Mouse (Mus musculus): ENCODE results near the gene Elmsan1.
"Not testable (repeated sequence)": the region's sequence is repeated elsewhere in the genome, so short reads cannot be mapped to it uniquely, and the experiment has no call there.

Elmsan1 gene

DNA sequence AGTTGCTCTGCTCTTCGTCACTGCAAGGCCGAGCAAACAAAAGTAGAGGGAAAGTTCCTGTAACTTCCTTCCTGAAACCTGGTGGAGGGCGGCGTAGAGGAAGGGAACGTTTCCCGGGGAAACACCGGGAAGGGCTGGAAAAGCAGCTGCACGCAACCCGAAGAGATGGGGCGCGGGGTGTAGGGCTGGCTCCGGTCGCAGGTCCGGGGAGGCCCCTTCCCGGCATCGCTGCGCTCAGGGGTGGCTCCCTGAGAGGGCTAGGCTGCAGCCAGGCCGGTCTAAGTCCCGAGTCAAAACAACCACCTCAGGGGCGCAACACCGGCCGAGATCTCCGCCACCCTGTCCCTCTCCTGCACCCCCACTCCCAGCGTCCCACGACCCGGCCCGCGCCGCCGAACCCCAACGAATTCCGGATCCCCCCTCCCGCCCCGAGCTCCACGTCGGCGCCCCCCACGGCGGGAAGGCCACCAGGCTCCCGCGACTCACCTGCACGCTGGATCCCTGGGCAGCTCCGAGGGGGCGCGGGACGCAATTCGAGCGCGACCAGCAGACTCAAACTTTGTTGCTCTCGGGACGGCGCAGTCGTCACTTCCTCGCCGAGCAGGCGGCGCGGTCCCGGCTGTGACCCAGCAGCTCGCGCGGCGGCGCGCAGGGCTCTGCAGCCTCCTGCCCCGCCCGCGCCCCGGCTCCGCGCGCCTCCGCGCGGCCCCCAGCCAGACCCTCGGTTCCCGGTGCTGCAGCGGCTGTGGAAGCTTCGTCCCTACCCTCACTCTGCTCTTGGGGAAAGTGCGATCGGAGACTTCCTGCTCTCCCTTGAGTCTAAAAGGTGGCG is at the start of gene Elmsan1:
Gene Elmsan1, minus strand, starts transcription at position 593 of the 832 bp plus-strand sequence.
- in situ Hi-C loops (cut with MboI, MseI) = no loop called here

DNA sequence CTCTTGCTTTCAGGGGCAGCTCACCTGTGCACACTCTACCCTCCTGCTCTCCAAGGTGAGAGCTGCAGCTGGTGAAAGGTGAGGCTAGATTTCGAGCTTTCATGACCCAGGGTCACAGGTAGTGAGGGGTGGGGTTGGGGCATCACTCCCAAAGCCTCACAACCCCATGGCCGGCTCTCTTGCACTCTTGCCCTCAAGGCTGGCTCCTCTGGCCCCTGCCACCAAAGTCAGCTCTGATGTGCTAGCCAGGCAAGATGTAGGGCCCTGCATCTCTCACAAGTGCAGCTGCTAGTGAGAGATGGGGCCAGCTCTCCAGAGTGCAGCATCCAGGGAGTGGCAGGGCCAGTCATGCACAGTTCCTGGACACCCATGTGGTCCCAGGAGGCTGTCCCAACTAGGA is 48.6 kb upstream of the Elmsan1 start:
- in situ Hi-C loops (cut with MboI, MseI) = no loop called here

DNA sequence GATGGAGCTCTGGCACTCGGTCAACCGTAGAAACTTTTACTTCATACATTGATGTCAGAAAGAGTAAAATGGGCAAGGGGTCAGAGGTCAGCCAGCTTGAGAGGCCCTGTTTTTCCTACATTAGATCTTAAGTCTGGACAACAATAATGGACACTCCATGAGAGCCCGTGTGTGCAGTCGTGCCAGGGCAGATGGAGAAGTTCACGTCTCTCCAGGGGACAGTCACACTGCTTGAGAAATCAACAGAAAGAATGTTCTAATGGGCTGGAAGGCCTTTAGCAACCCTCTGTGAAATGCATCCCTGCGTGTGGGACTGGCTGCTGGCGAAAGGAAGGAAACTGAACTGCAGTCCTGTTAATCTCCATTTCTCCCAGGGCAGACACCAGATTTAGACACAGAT is 41.7 kb upstream of the Elmsan1 start:
- in situ Hi-C loops (cut with MboI, MseI) = no loop called here

DNA sequence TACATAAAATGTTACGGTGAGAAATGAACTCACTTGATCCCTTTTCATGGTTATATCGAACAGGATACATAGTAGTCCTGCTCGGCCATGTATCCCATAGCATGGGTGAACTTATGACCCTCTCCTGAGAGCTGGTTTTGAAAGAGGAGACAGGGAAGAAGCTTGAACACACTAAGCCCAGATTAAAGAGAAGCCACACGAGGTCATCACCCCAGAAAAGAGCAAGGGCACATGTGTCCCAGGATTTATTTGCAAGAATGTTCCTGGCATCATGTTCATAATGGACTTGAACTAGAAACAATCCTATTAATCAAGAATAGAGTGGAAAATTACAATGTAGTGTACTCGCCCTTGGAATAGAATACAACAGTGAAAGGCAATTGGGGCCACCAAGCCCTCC is 36.2 kb upstream of the Elmsan1 start:
- in situ Hi-C loops (cut with MboI, MseI) = no loop called here

DNA sequence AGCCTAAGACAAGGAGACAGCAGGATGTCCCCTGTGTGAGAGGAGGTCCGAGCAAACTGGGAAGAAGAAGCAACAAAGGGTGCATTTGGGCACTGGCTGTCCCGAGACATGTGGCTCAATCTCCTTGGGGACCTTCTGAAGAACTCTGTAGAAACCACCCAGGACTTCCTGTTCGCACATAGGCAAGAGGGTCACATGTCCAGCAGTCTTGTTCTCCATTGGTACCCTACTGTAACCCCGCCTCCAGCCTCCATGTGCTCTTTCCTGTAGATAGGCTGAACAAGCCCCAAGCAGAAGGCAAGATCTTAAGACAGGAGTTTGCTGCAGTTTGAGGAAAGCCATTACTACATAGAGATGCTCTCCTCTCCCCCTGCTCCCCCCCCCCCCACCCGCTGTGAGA is 34.1 kb upstream of the Elmsan1 start:
- in situ Hi-C loops (cut with MboI, MseI) = no loop called here

DNA sequence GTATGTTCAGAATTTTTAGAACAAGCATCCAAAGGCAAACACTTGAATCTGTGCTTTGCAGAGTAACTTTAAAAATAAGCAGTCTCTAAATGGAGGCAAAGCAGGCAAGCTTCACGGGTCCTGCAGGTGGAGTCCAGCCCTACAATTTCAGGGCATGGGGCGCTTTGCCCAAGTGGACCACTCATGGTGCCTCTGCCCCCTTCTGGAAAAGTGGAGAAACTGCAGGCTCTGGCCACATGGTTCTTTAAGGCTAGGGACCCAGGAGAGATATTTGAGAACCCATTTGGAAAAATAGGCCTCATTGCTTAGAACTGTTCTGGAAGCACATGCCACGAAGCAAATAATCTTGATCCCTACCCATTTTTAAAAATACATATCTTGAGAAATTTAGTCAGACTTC is 30.5 kb upstream of the Elmsan1 start:
- in situ Hi-C loops (cut with MboI, MseI) = no loop called here

DNA sequence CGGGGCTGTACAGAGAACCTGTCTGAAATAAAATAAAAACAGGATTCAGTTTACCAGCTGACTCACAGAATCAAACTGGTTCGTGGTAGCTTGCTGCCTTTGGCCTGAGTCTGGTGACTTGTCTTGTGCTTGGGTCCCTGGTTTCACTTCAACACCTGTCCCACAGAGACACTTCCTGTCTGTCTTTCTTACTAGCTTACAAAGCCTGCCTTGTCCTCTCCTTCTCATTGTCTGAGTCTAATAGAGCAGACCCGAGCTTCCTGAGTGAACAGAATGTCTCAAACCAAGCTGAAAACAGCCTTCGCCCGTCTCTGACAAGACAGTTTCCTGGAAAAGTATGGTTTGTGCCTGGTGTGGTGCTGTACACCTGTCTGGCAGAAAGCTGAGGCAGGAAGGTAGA is 27.0 kb upstream of the Elmsan1 start:
- in situ Hi-C loops (cut with MboI, MseI) = no loop called here

DNA sequence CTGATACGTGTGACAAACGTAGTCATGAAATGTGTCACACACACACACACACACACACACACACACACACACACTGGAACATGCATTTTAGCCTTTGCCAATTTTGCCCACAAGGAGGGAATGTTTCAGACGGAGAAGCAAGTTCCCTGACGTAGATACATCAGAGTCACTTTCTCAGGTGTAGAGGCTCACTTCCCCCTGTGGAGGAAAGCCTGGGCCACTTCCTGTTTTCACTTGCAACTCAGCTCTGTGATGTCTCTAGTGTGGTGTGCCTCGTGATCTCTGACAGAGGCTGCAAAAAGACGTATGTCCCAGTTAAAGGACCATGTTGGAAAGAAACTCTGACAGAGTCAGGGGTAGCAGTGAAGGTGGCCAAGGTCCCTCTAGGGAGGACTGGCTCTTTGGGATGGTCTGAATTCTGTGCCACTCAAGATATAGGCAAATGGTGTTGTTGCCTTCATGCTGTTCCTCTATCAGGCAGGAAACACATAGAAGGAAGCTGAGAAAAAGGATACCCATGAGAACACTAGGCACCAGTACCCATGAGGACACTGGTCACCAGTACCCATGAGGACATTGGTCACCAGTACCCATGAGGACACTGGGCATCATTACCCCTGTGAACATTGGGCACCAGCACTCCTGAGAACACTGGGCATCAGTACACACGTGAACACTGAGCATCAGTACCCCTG is 24.5 kb upstream of the Elmsan1 start:
- in situ Hi-C loops (cut with MboI, MseI) = no loop called here

DNA sequence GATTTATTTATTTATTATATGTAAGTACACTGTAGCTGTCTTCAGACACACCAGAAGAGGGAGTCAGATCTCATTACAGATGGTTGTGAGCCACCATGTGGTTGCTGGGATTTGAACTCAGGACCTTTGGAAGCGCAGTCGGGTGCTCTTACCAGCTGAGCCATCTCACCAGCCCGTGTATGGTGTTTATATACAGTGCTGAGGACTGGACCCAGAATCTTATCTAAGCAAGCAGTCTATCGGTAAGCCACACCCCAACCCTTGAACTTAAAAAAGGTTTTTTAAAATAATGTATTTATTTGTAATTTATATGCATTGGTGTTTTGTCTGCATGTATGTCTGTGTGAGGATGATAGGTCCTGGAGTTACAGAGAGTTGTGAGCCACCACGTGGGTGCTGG is 18.4 kb upstream of the Elmsan1 start:
- in situ Hi-C loops (cut with MboI, MseI) = not testable (repeated sequence)

DNA sequence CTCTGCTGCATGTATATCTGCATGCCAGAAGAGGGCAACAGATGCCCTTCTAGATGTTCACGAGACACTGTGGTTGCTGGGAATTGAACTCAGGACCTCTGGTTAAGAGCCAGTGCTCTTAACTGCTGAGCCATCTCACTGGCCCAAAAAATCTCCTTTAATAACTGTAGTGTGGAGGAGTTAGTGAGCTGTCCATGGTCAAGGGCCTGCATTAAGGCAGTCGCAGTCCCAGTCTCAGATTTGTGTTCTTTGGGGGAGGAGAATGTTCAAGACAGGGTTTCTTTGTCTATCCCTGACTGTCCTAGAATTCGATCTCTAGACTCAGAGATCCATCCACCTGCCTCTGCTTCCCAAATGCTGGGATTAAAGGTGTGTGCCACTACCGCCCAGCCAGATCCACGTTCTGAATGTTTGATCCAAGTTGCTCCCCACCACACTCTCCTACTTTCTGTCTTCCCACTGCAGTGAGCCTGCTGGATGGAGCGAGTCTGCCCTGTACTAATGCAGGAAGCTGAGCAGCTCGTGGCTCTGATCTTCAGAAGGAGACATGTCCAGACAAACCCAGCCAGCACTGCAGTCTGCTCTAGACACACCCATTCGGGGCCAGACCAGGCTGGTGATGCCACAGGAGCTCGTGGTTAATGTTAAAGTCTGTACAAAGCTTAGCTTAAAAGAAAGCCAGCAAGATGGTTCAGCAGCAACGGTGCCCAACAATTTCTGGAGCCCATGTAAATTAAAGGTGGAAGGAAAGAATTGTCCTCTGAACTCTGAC is 17.5 kb upstream of the Elmsan1 start:
- in situ Hi-C loops (cut with MboI, MseI) = no loop called here

DNA sequence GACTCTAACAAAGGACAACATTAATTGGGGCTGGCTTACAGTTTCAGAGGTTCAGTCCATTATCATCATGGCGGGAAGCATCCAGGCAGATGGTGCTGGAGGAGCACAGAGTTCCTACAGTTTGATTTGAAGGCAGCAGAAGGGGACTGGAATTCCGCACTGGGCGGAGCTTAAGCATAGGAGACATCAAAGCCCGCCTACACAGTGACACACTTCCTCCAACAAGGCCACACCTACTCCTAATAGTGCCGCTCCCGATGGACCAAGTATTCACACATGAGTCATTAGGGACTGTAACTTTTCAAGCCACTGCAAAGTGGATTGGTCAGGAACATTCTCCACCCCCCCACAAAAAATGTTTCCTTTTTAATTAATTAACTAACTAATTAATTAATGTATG is 16.9 kb upstream of the Elmsan1 start:
- in situ Hi-C loops (cut with MboI, MseI) = no loop called here

DNA sequence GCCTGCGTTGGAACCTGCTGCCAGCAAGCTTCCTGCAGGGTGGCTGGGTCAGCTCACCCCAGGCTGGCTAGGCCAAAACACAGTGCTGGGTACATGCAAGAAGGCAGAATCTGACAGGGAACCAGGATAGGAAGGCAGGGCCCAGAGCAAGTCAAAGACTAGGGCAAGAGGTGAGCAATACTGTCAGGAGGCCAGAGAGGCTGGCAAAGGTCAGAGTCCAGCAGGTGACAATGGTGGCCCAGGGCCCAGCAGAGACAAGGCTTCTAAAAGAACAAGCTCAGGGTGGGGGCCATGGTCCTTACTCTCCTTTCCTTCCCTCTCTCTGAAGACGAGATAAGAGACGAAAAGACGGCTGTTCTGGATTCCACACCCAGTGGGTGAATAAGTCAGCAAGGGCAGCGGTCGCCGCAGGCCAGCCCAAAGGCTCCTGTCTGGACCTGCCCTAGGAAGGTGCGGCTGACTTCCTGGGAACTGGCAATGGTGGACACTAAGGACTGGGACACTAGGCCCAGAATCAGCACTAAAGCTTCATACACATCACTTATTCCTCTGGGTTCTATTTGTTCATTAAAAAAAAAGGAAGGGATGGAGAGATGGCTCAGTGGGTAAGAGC is 14.9 kb upstream of the Elmsan1 start:
- in situ Hi-C loops (cut with MboI, MseI) = no loop called here

DNA sequence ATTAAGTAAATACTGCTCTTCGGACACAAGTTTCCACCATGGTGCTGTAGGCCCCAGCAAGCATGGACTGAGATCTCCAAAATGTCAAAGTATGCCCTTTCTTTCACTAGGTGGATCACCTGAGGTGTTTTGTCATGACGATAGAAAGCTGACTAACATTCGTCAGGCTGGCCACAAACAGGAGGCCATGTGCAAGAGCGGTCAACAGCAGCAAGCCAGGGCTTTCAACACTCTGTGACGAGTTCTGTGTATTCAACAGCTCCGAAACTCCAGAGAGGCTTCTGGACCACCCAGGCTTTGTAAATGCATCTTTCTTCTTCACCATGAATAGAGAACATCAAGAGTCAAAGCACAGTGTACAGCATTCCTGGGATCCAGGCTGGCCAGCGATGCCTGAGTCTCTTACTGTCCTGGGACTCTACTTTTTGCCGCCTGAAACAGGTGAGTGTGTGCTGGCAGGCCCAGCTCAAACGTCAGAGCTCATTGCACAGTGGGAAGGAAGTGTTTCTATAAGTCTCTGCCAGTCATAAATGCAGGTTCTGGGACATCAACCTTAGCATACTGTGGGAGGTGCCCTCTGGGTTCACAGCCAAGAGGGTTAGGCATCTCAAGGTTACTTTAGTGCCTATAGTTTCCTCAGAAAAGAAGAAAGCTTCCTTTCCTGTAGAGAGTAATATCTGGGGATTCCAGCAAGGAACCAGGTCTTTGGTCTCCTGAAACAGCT is 7.6 kb upstream of the Elmsan1 start:
- in situ Hi-C loops (cut with MboI, MseI) = no loop called here

DNA sequence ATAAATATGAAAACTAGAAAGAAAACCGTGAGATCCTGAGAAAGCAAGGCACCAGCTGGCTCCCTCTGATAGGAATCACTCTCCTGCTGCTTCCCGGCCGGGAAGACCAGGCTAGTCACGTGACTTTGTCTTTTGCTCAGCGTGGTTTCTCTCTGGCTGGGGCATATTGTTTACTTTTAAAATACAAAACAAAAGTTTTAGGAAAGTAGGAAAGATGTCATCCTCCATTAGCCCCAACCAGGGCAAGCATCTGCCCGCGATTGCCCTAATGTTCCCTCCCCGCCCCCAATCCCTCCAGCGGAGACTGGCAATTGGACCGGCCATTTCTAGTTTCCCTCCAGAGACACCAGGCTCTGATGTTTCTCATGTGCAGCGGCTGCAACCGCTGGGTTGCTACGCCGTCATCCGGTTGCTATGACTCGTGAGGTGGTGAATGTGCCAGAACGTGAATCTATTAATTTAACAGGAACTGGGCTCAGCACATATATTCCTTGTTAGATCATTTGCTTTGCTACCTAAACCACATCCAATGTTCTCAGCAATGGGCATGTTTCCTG is 3.8 kb upstream of the Elmsan1 start:
- in situ Hi-C loops (cut with MboI, MseI) = no loop called here

DNA sequence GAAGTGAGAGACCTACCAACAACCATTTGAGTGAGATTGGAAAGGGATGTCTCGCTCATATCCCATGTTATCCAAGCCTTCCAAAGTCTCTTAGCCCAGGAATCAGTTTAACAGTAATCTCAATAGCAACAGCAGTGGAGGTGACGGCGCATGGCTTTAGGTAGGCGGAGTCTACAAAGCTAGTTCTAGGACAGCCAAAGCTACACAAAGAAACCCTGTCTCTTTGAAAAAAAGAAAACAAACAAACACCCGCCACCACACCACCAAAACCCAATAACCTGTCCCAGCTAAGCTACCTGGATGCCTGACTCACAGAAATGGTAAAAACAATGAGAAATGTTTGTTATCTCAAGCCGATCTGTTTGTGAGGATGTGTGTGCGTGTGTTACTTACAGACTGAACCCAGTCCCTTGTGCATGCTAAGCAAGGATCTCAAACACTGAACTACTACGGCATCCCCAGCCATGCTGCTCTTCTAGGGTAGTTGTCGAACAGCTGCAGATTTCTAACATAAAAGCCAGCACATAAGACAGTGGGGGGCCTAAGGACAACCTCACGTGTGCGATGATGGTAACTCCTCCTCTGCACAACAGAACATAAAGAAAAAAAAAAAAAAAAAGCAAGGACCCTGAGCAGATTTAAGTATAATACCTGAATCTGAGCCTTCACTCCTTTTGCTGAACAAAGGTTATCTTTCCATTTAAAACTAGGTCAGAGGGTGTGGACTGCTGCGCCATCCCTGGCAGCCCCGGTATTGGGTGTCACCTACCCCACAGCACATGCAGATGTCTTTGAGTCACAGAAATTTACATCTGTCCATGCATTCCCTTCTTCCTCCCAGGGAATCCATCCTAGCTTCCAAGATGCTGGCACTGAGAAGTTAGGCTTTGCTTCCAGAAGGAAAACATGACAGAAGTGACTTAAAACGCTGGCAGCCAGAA is 2.5 kb upstream of the Elmsan1 start:
- in situ Hi-C loops (cut with MboI, MseI) = no loop called here

DNA sequence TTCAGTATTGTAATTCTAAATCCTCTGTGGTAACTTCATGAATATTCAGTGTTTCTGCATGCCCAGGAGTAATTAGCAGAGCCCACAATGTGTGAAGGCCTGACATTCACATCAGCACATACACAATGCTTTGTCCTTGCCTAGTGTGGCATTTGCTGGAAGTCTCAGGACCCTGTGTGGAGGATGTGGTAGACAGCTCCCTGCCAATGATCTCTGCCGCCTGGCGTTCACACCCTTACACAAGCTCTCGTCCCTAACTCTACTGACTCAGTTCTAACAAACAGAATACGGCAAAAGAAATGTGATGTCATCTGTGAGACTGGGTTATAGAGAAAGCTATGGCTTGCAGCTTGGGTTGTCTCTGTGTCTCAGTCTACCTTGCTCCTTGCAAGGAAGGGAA is 1.8 kb upstream of the Elmsan1 start:
- in situ Hi-C loops (cut with MboI, MseI) = no loop called here

DNA sequence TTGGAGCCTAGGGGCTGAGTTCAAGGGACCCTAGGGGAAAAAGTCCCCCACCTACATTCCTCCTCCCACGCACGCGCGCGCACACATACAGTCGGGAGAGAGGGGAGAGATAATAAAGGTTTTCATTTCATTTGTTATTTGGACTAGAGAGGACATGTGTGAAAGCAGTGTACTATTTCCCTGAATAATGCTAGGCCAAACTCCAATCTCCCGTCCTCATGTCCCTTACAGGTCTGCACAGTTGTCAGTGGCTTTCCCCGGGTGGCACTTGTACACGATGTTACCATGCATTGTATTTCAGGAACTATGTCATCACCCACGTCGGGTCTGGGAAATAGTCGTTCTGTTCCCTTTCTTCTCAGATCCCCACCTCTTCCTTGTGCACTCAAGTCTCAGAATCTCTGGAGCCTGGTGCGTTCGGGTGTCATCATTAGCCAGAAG is 460 bp upstream of the Elmsan1 start:
- in situ Hi-C loops (cut with MboI, MseI) = no loop called here

DNA sequence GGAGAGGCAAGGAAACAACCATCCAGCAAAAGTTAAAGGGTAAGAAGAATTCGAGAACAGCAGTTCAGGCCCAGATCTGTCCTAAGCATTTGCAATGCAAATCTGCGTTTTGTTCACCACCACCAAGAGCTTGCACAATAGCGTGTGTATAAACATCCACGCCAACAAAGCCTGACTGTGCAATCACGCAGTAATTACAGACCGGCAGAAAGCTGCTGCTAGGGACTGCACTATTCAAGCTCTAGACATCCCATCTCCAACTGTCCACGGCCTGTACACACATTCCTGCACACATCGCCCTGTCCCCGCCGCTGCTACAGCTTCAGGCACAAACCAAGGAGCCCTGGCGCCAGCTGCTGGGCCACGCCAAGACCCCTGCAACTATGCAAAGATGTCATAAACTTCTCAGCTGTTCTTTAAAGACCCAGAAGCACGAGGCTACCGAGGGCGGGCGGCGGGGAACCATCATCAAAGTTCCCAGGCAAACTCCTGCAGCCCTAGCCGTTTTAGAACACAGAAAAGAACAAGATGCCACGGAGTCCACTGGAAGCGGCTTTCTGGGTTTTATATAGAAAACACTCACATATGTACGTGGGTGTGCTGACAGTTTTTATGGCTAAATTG is 1.1 kb downstream of the Elmsan1 start:
- in situ Hi-C loops (cut with MboI, MseI) = no loop called here

DNA sequence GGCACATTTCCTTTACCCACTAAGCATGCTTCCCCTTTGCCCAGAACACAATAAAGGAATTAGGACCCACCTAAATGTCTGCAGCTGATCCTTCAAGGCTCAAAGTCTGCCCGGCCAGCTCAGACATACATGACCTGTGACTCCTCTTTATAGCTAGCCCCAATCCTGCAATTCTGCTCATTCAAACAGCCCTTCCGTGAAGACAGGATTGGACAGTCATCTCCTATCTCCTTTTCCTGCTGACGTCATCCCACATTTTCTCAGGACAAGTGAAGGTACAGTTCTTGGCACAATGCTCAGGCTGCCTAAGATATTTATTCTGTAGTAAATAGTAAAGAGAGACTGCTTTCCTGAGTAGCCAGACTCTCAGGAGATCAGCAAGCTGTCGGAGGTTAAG is 1.6 kb downstream of the Elmsan1 start:
- in situ Hi-C loops (cut with MboI, MseI) = no loop called here

Data from T-helper 1 cell (primary cell).